Mouse (Mus musculus) large intestine, adult 2 months (tissue): ENCODE results near the gene Aifm3. TPM values are rescaled to one million over a fixed set of nuclear protein-coding genes. Genes with fewer than 3 reads are reported as not detected.
"Not testable (repeated sequence)": the region's sequence is repeated elsewhere in the genome, so short reads cannot be mapped to it uniquely, and the experiment has no call there.

Source experiments
- DNase-seq: peaks from one replicate; pipeline ENCODE4 v3.0.0-alpha.2; 2012; ENCODE audit warnings: low read depth, low spot score
- WGBS: fragments of 180-500 bp; shearing (Covaris S2); methylation state at CpG from one replicate; pipeline ENCODE4 v1.1.7; 2018; 5-methylcytosine and 5-hydroxymethylcytosine counted together
- polyA plus RNA-seq: library from polyadenylated mRNA; depleted of rRNA; stranded (reverse); fragments of >200 nt; gene quantifications from 2 replicates; pipeline ENCODE4 v1.2.3, GENCODE M21; 2012; rRNA removed

Aifm3 gene
- polyA plus RNA-seq, 1 experiment, result 1.2 TPM

GRCm38 (mm10) chr16:17532676-17533329 lies 43.4 kb downstream of the Aifm3 start:
- WGBS, result 45% methylated on average over 14 of the region's 14 CpGs
- DNase-seq, result no peak

- 88% methylated on average over 3 of the region's 3 CpGs for WGBS
- DNase-seq, result no peak
Observed at GRCm38 (mm10) chr16:17536584-17536983, 47.2 kb downstream of the Aifm3 start.

- DNase-seq, result no peak
Observed at GRCm38 (mm10) chr16:17542632-17543031, 53.2 kb downstream of the Aifm3 start.

GRCm38 (mm10) chr16:17552837-17553236 lies 63.4 kb downstream of the Aifm3 start:
- no peak for DNase-seq

More at GRCm38 (mm10) chr16:17542632-17543031, 53.2 kb downstream of the Aifm3 start:
- 55% methylated on average over 2 of the region's 2 CpGs for WGBS

GRCm38 (mm10) chr16:17553910-17554685 lies 64.7 kb downstream of the Aifm3 start:
- WGBS, result 12% methylated on average over 18 of the region's 18 CpGs
- peak; percentile 61 for DNase-seq

More at GRCm38 (mm10) chr16:17552837-17553236, 63.4 kb downstream of the Aifm3 start:
- 80% methylated on average over 7 of the region's 7 CpGs for WGBS

GRCm38 (mm10) chr16:17554702-17555101 lies 65.3 kb downstream of the Aifm3 start:
- not testable (repeated sequence) for DNase-seq
- 52% methylated on average over 4 of the region's 4 CpGs for WGBS

GRCm38 (mm10) chr16:17556180-17556579 lies 66.8 kb downstream of the Aifm3 start:
- DNase-seq, result no peak

GRCm38 (mm10) chr16:17556907-17557306 lies 67.5 kb downstream of the Aifm3 start:
- no peak for DNase-seq
- WGBS, result 49% methylated on average over 4 of the region's 4 CpGs

More at GRCm38 (mm10) chr16:17556180-17556579, 66.8 kb downstream of the Aifm3 start:
- 82% methylated on average over 4 of the region's 4 CpGs for WGBS

Other genes with a start within 250 kb of the Aifm3 start
- gene Tmem191c, start 213.5 kb upstream of the Aifm3 start, polyA plus RNA-seq, result 5.3 and 7.3 TPM in 2 replicates
- 0.15 and 0.19 TPM in 2 replicates for gene Serpind1, start 158.2 kb upstream of the Aifm3 start, polyA plus RNA-seq
- gene Snap29, start 83.6 kb upstream of the Aifm3 start, polyA plus RNA-seq, result 8.2 and 8.8 TPM in 2 replicates
- 54.5 and 56.9 TPM in 2 replicates for gene Pi4ka, start 83.3 kb upstream of the Aifm3 start, polyA plus RNA-seq
- 15.3 and 32.4 TPM in 2 replicates for gene Crkl, start 37.6 kb upstream of the Aifm3 start, polyA plus RNA-seq
- 137 and 160 TPM in 2 replicates for gene Lztr1, start 19.1 kb downstream of the Aifm3 start, polyA plus RNA-seq
- gene Thap7, start 41.5 kb downstream of the Aifm3 start, polyA plus RNA-seq, result 67.3 and 70.7 TPM in 2 replicates
- 0.10 and 0.11 TPM in 2 replicates for gene Lrrc74b, start 71.6 kb downstream of the Aifm3 start, polyA plus RNA-seq
- gene P2rx6, start 72.3 kb downstream of the Aifm3 start, polyA plus RNA-seq, result 2.4 and 2.6 TPM in 2 replicates
- 21.3 and 21.6 TPM in 2 replicates for gene Slc7a4, start 93.6 kb downstream of the Aifm3 start, polyA plus RNA-seq
- 33.0 and 47.3 TPM in 2 replicates for gene Smpd4, start 129.7 kb downstream of the Aifm3 start, polyA plus RNA-seq
- 0.79 and 1.2 TPM in 2 replicates for gene Ccdc74a, start 156.9 kb downstream of the Aifm3 start, polyA plus RNA-seq
- 57.1 and 86.6 TPM in 2 replicates for gene Med15, start 243.3 kb downstream of the Aifm3 start, polyA plus RNA-seq